Mouse (Mus musculus) ES-E14 (cell line): ENCODE measurements at regions not wholly inside any gene's neighbourhood (a gene's known extent, or its start where the extent isn't known, plus 50 kb on each side); places are given as distances from the start of the nearest gene placed in this dataset.
A peak's percentile ranks its signal among the peaks of the same experiment; 100 is the strongest.

Experiments used
- DNase-seq: peaks from one replicate; pipeline ENCODE4 v3.0.0-alpha.2; 2013; ENCODE audit warnings: low read depth, low spot score
- H3K27ac ChIP-seq: 2 replicates; pipeline ENCODE4 v1.5.1; 2012; ENCODE audit warnings: low read depth, mild to moderate bottlenecking, low read length, moderate library complexity, mixed read lengths; ENCODE audit not compliant: poor library complexity, insufficient read depth, severe bottlenecking
- H3K36me3 ChIP-seq: 2 replicates; pipeline ENCODE4 v1.6.1; 2012; ENCODE audit warnings: mild to moderate bottlenecking, low read length, moderate library complexity, mixed read lengths; ENCODE audit not compliant: control insufficient read depth, poor library complexity, insufficient read depth, severe bottlenecking
- H3K4me1 ChIP-seq, 2 experiments: fragments of 150-350 bp in 1 of 2; sonication (generic) in 1 of 2; 2 replicates each; pipeline ENCODE4 v1.6.1; 2012; ENCODE audit warnings: low read length in 2 of 2, mild to moderate bottlenecking in 1 of 2, mixed read lengths in 1 of 2; ENCODE audit not compliant: control insufficient read depth in 2 of 2, insufficient read depth in 2 of 2, poor library complexity in 1 of 2
- H3K4me3 ChIP-seq, 2 experiments: fragments of 150-350 bp in 1 of 2; sonication (generic) in 1 of 2; 2 replicates each; pipeline ENCODE4 v1.5.1; 2012; ENCODE audit warnings: low read length in 2 of 2, low read depth in 1 of 2, mild to moderate bottlenecking in 1 of 2, mixed read lengths in 1 of 2; ENCODE audit not compliant: insufficient read depth in 1 of 2, poor library complexity in 1 of 2, severe bottlenecking in 1 of 2
- H3K9ac ChIP-seq: 2 replicates; pipeline ENCODE4 v1.6.1; 2012; ENCODE audit warnings: low read depth, mild to moderate bottlenecking, low read length, mixed read lengths; ENCODE audit not compliant: poor library complexity, insufficient read depth, severe bottlenecking
- H3K9me3 ChIP-seq: fragments of 150-350 bp; sonication (generic); 2 replicates; pipeline ENCODE4 v1.6.1; 2012; ENCODE audit warnings: low read depth, mild to moderate bottlenecking, low read length; ENCODE audit not compliant: control insufficient read depth, insufficient read depth
- CHD2 ChIP-seq: IDR thresholded peaks from 2 replicates; pipeline ENCODE4 v1.6.1; 2014; ENCODE audit warnings: mild to moderate bottlenecking, low read depth, low read length, inconsistent platforms
- HCFC1 ChIP-seq: IDR thresholded peaks from 2 replicates; pipeline ENCODE4 v1.6.1; 2012; ENCODE audit warnings: low read length, inconsistent platforms, borderline replicate concordance; ENCODE audit not compliant: insufficient read depth
- MAFK ChIP-seq: IDR thresholded peaks from 2 replicates; pipeline ENCODE4 v1.6.1; 2014; ENCODE audit warnings: mild to moderate bottlenecking, low read depth, low read length, inconsistent platforms; ENCODE audit not compliant: insufficient read depth
- ZC3H11A ChIP-seq: IDR thresholded peaks from 2 replicates; pipeline ENCODE4 v1.6.1; 2012; ENCODE audit warnings: low read depth, mild to moderate bottlenecking, inconsistent platforms, low read length, borderline replicate concordance
- ZNF384 ChIP-seq: IDR thresholded peaks from 2 replicates; pipeline ENCODE4 v1.6.1; 2012; ENCODE audit warnings: low read depth, low read length, inconsistent platforms
- in situ Hi-C, 2 experiments: fragments of 600-800 bp; cut with MboI; formaldehyde crosslinking; loops; one replicate each; pipeline ENCODE4 v1.15.1; 2025; ENCODE audit warnings: low sequenced_read_pairs in 2 of 2, inconsistent platforms in 1 of 2; ENCODE audit not compliant: unreplicated experiment in 2 of 2

- H3K4me1 ChIP-seq: no peaks in the 10 kb centered on the region
- no peaks in the 10 kb centered on the region for H3K36me3 ChIP-seq
- no peak overlapping the region for H3K4me3 ChIP-seq
- H3K9ac ChIP-seq: no peak overlapping the region
- TF ChIP-seq ZC3H11A (no peak), CHD2 (no peak), MAFK (no peak), HCFC1 (no peak)
- in situ Hi-C loops: no loop called here
- no peaks in the 10 kb centered on the region for H3K9me3 ChIP-seq
- no peak overlapping the region for H3K27ac ChIP-seq
- no peak for DNase-seq
These were observed 590.0 kb upstream of the Nr3c2 start for GRCm38 (mm10) chr8:76309200-76309599.

GRCm38 (mm10) chr8:76328540-76328939 lies 570.7 kb upstream of the Nr3c2 start:
- no peak overlapping the region for H3K27ac ChIP-seq
- no peak overlapping the region for H3K4me3 ChIP-seq
- in situ Hi-C loops: no loop called here
- H3K36me3 ChIP-seq: no peaks in the 10 kb centered on the region
- no peaks in the 10 kb centered on the region for H3K9me3 ChIP-seq
- H3K4me1 ChIP-seq: no peaks in the 10 kb centered on the region
- DNase-seq: no peak
- no peak overlapping the region for H3K9ac ChIP-seq
- TF ChIP-seq MAFK (no peak), CHD2 (no peak), HCFC1 (no peak), ZNF384 (peak; percentile 94), ZC3H11A (no peak)

GRCm38 (mm10) chr8:76343072-76343471 lies 556.2 kb upstream of the Nr3c2 start:
- in situ Hi-C loops: no loop called here
- Histone ChIP-seq H3K36me3 (no peaks in the 10 kb centered on the region), H3K9me3 (no peaks in the 10 kb centered on the region), H3K4me1 (no peaks in the 10 kb centered on the region), H3K27ac (no peak overlapping the region), H3K4me3 (no peak overlapping the region), H3K9ac (no peak overlapping the region)
- DNase-seq: no peak
- TF ChIP-seq ZC3H11A (no peak), HCFC1 (no peak), ZNF384 (no peak), CHD2 (no peak), MAFK (no peak)

GRCm38 (mm10) chr8:76346150-76346549 lies 553.1 kb upstream of the Nr3c2 start:
- TF ChIP-seq ZC3H11A: no peak
- no peak for TF ChIP-seq MAFK
- no peak for TF ChIP-seq CHD2
- no peak for DNase-seq
- in situ Hi-C loops: no loop called here
- Histone ChIP-seq H3K9ac (no peak overlapping the region), H3K9me3 (no peaks in the 10 kb centered on the region), H3K4me1 (no peaks in the 10 kb centered on the region), H3K27ac (no peak overlapping the region), H3K4me3 (no peak overlapping the region), H3K36me3 (no peaks in the 10 kb centered on the region)

GRCm38 (mm10) chr8:76346832-76347231 lies 552.4 kb upstream of the Nr3c2 start:
- TF ChIP-seq HCFC1 (no peak), ZC3H11A (no peak), MAFK (no peak), CHD2 (no peak), ZNF384 (no peak)
- H3K9ac ChIP-seq: no peak overlapping the region
- in situ Hi-C loops: no loop called here
- no peak overlapping the region for H3K4me3 ChIP-seq
- H3K4me1 ChIP-seq: no peaks in the 10 kb centered on the region
- no peaks in the 10 kb centered on the region for H3K36me3 ChIP-seq
- no peaks in the 10 kb centered on the region for H3K9me3 ChIP-seq
- no peak for DNase-seq
- no peak overlapping the region for H3K27ac ChIP-seq
